Mouse (Mus musculus) lung, postnatal 0 days (tissue): Measurements from ENCODE around the gene Ino80d.

ENCODE experiments used
- CTCF ChIP-seq: IDR thresholded peaks from 2 replicates; pipeline ENCODE4 v1.5.1; 2016; ENCODE audit warnings: antibody characterized with exemption, mild to moderate bottlenecking
- EP300 ChIP-seq: IDR thresholded peaks from 2 replicates; pipeline ENCODE4 v1.6.1; 2016; ENCODE audit warnings: antibody characterized with exemption, mild to moderate bottlenecking, control low read depth

- TF ChIP-seq CTCF (no peak), EP300 (no peak)
Measured at GRCm38 (mm10) chr1:63089795-63090194, 24.7 kb downstream of the Ino80d start.
